Mouse (Mus musculus) cerebellum, adult 2 months (tissue): ENCODE measurements around the gene Col4a3. TPM values are rescaled to one million over a fixed set of nuclear protein-coding genes. Genes with fewer than 3 reads are reported as not detected.

ENCODE experiments used
- DNase-seq, 2 experiments: peaks; one replicate each; pipeline ENCODE4 v3.0.0; 2021
- H3K27ac ChIP-seq: fragments of 200-500 bp; 2 replicates; pipeline ENCODE4 v1.5.1; 2012; ENCODE audit warnings: low read length, control low read depth, inconsistent platforms; ENCODE audit not compliant: insufficient read depth
- H3K27me3 ChIP-seq: fragments of 200-500 bp; 2 replicates; pipeline ENCODE4 v1.6.1; 2012; ENCODE audit warnings: inconsistent platforms, mild to moderate bottlenecking, low read length, moderate library complexity; ENCODE audit not compliant: control insufficient read depth, insufficient read depth
- H3K4me1 ChIP-seq: fragments of 200-500 bp; 2 replicates; pipeline ENCODE4 v1.6.1; 2011; ENCODE audit warnings: low read length; ENCODE audit not compliant: control insufficient read depth, insufficient read depth
- H3K4me3 ChIP-seq: fragments of 200-500 bp; replicated peaks from 2 replicates; pipeline ENCODE3; 2011; ENCODE audit warnings: mild to moderate bottlenecking, low read depth, low read length, control low read depth; ENCODE audit not compliant: insufficient read depth
- CTCF ChIP-seq: fragments of 200-500 bp; IDR thresholded peaks from 2 replicates; pipeline ENCODE4 v1.5.1; 2011; ENCODE audit warnings: low read depth, mild to moderate bottlenecking, control low read depth, low read length, moderate library complexity, borderline replicate concordance; ENCODE audit not compliant: insufficient read depth
- POLR2A ChIP-seq: fragments of 200-500 bp; IDR thresholded peaks from 2 replicates; pipeline ENCODE4 v1.6.1; 2011; ENCODE audit warnings: low read length, control low read depth, borderline replicate concordance; ENCODE audit not compliant: insufficient read depth
- WGBS: fragments of 180-500 bp; shearing (Covaris S2); methylation state at CpG from one replicate; pipeline ENCODE4 v1.1.7; 2018; 5-methylcytosine and 5-hydroxymethylcytosine counted together
- polyA plus RNA-seq: library from polyadenylated mRNA; depleted of rRNA; stranded (reverse); fragments of >200 nt; gene quantifications from 2 replicates; pipeline ENCODE4 v1.2.3, GENCODE M21; 2012

Col4a3 gene
- polyA plus RNA-seq, 1 experiment, result 0.54 TPM

DNA sequence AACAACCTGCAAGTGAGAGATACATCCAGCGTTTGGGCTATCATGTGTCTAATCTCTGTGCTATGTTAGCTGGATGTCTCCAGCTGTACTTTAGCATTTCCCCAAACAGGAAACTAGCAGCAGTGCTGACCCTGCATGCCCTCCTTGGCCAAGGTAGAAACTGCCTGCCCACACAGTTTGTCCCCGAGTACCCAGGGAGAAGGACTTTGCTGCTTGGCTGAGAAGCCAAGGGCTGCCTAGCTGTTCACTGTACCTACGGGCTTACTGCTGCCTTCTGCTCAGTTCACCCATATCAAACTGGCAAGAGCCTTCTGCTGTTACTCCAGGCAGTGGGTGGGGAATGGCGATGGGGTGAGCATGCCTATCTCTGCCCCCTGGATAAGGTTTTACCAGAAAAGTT is 3.5 kb downstream of the Col4a3 start:
- no peak overlapping the region for H3K27ac ChIP-seq
- peaks cover 6% of the 10 kb centered on the region; the same call in 1 of the 2 replicates for H3K4me1 ChIP-seq
- no peak for DNase-seq
- no peak overlapping the region for H3K4me3 ChIP-seq
- TF ChIP-seq CTCF, result no peak
- no peak for TF ChIP-seq POLR2A
- no peaks in the 10 kb centered on the region for H3K27me3 ChIP-seq
- WGBS, result 45% methylated on average over 4 of the region's 4 CpGs

DNA sequence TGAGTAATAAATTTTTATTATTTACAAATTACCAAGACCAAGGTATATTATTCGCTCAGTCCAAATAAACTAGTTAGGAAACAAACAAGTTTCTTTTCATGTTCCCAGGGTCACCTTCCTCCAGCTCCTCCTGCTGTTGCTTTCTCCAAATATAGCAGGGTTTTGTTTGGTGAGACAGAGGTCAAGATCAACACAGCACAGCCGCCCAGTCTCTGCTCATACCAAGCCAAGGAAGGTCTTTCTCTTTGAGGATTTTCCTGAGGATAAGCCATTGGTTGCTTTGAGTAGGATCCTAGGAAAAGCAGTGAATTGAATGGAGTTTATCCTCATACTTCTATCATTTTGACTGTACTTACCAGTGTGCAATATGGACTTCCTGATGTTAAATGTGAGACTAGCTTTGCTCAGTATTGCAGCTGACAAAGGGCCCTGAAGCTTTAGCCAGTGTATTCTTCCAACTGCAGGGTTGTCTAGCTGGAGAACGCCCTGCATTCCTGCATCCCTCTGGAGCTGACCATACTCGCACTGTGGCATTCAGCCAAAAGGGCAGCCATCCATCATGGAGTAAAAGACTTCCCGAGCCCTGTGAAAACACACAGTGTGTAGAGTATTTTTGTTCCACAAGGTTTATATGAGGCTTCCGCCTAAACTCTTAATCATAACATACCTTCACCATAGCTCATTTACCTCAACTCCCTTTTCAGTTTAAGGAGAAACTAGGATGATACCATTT is 10.3 kb downstream of the Col4a3 start:
- Histone ChIP-seq H3K4me1 (no peaks in the 10 kb centered on the region), H3K4me3 (no peak overlapping the region), H3K27ac (no peak overlapping the region), H3K27me3 (no peaks in the 10 kb centered on the region)
- no peak for DNase-seq
- no peak for TF ChIP-seq POLR2A
- TF ChIP-seq CTCF, result no peak
- 40% methylated on average over 6 of the region's 6 CpGs for WGBS

DNA sequence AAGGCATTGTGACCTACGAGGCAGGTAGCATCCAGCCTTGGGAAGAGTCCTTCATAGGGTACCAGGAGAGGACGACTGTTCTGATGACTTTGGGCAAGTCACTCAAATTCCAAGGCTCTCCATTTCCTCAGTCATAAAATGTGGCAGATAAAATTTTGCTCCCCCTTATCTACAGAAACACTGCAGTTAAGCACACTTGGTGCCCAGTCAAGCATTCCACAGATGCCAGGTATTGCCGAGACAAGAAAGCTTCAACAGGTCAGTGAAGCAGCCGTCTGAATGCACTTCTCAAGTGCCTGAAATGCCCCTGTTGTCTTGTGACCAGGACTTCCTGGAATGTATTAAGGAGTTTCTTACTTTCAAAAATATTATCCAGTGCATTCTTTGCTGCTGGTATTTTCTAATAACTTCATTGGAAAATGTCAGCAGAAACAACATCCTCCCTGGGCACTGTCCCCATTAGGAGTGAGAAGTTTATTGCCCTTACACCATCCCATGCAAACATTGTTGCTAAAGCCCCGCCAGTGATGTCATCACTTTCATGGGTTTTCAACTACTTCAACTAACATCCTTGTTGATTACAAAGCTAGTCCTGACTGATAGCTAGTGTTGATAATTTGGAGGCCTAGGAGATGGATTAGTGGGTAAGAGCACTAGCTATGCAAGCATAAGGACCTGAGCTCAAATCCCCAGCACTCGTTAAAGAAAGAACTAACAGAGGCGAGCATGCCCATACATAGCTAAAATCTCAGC is 16.7 kb downstream of the Col4a3 start:
- no peaks in the 10 kb centered on the region for H3K27me3 ChIP-seq
- H3K4me3 ChIP-seq, result no peak overlapping the region
- DNase-seq, result no peak
- no peaks in the 10 kb centered on the region for H3K4me1 ChIP-seq
- WGBS, result 79% methylated on average over 7 of the region's 7 CpGs
- TF ChIP-seq CTCF (no peak), POLR2A (no peak)
- H3K27ac ChIP-seq, result no peak overlapping the region

DNA sequence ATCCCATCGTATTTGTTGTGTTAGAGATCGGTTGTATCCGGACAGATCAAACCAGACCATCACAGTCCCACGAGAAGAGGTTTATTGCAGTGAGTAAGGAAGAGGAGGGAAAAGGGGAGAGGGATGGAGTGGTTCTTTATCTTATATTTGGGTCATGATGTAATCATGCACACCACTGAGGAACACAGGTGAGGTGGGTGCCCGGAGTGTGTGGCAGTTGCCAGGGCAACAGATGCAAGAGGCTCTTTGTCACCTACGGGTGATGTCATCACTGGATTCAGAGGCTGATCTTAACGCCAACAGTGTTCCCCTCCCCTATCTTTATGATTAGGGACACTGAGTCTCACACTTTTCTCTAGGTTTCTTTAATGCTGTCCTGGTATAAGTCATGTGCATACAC is 18.6 kb downstream of the Col4a3 start:
- no peak for DNase-seq
- no peak overlapping the region for H3K27ac ChIP-seq
- no peaks in the 10 kb centered on the region for H3K27me3 ChIP-seq
- TF ChIP-seq CTCF (no peak), POLR2A (no peak)
- no peaks in the 10 kb centered on the region for H3K4me1 ChIP-seq
- no peak overlapping the region for H3K4me3 ChIP-seq
- 75% methylated on average over 7 of the region's 7 CpGs for WGBS

DNA sequence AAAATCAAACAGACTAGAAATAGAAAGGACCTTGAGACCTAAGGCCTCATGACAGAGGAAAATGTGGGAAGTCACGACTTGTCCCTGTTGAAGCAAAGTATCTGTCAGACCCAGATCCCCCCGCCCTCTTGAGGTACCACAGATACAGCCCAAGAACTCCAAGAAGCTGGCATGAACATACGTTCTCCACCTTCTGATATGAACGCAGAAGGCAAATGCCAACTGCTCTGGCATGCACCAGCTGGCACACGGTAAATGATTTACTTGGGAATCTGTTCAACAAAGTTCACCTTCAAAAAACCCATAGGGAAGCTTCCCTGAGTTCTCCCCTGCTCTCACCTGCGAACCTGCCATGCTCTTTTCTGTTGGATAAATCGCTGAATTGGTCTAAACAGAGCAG is 19.1 kb downstream of the Col4a3 start:
- no peak for DNase-seq
- TF ChIP-seq POLR2A (no peak), CTCF (no peak)
- Histone ChIP-seq H3K4me3 (no peak overlapping the region), H3K27me3 (no peaks in the 10 kb centered on the region), H3K4me1 (no peaks in the 10 kb centered on the region), H3K27ac (no peak overlapping the region)
- 39% methylated on average over 7 of the region's 7 CpGs for WGBS

DNA sequence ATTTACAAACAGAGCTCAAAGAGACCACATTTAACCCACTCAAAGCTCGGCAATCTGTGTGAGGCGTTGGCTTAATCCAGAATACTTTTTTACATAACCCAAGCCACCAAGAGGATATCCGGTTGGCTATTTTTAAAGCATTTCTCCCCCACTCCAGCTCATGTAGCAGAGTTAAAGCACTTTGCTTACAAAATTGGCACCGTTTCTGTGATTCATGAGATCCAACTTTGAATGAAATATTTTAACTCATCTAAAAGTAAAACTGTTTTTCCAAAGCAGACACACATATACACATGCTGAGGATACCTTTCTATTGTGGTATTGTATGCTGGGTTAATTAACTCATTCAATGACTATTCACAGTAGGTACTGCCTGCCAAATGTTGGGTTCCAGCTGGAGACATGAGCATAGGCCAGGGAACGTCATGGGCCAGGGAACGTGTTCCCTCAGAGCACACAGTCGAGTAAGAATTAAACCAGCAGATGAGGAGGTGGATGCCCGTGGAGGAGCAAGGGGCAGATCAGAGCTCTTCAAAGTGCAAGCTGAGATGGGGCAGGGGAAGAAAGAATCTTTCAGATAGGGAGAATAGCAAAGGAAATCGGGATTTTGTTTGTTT is 22.0 kb downstream of the Col4a3 start:
- no peaks in the 10 kb centered on the region for H3K27me3 ChIP-seq
- TF ChIP-seq POLR2A, result no peak
- H3K4me1 ChIP-seq, result no peaks in the 10 kb centered on the region
- H3K4me3 ChIP-seq, result no peak overlapping the region
- WGBS, result 28% methylated on average over 9 of the region's 9 CpGs
- no peak overlapping the region for H3K27ac ChIP-seq
- DNase-seq, result no peak

DNA sequence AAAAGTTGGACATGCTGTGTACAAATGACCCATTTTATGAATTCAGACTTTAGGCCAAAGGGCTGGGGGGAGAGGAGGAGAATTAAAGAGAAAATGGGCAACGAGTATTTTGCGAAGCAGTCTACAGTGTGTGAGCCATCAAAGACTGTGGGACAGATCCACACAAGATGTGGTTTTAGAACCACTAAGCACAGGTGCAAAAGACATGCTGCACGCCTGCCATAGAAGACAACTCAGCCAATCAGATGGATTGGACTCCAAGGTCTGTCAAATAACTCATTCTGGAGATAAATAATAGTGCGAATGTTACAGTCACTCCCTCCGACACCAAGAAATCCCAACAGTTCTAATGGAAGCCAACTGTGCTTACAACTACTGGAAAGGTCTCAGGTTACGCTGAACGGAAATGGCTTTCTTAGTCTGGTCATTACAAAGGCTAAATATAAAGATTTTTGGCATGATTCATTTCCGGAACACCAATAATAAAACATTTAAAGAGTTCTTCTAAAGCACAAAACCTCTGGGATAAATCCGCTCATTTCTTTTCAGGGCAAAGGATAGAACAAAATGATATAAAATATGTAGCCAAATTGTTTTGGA is 25.4 kb downstream of the Col4a3 start:
- H3K4me3 ChIP-seq, result no peak overlapping the region
- DNase-seq, result no peak
- TF ChIP-seq POLR2A (no peak), CTCF (no peak)
- no peaks in the 10 kb centered on the region for H3K27me3 ChIP-seq
- H3K4me1 ChIP-seq, result no peaks in the 10 kb centered on the region
- WGBS, result 94% methylated on average over 9 of the region's 9 CpGs
- no peak overlapping the region for H3K27ac ChIP-seq
